Mouse (Mus musculus) brain, embryonic 14.5 days (tissue): ENCODE data around the gene Relch.

Source experiments
- CTCF ChIP-seq: fragments of 200-500 bp; IDR thresholded peaks from 2 replicates; pipeline ENCODE4 v1.5.1; 2012; ENCODE audit warnings: inconsistent platforms, mild to moderate bottlenecking, moderate library complexity, borderline replicate concordance; ENCODE audit not compliant: insufficient read depth, insufficient read length; ENCODE audit errors: extremely low read depth
- POLR2A ChIP-seq: fragments of 200-500 bp; IDR thresholded peaks from 2 replicates; pipeline ENCODE4 v1.6.1; 2012; ENCODE audit warnings: mild to moderate bottlenecking, inconsistent platforms, borderline replicate concordance; ENCODE audit not compliant: poor library complexity, insufficient read depth, insufficient read length, severe bottlenecking; ENCODE audit errors: extremely low read depth

- TF ChIP-seq CTCF: no peak
- no peak for TF ChIP-seq POLR2A
Measured at GRCm38 (mm10) chr1:105804285-105804684, 140.6 kb downstream of the Relch start.
